14 mouse cellular contexts compared by ENCODE assay signal in genomic region chr4:118218521-118218920, GRCm38 (mm10).
"Had no signal": no experiment of that assay in that cellular context is flagged by ENCODE, and none has a peak within 500 bp of the region (broad histone marks: within the 10 kb centered on the region; RNA-seq: fewer than 3 reads in every experiment).

No protein-coding gene starts in this region.

- H3K9ac ChIP-seq: hindbrain, embryonic 12.5 days; limb, embryonic 12.5 days; liver, embryonic 14.5 days; lung, embryonic 14.5 days had no signal

- H3K4me3 ChIP-seq: hindbrain, embryonic 12.5 days; layer of hippocampus, adult 2 months; limb, embryonic 12.5 days; megakaryocyte, embryonic 14.5 days had no signal

- H3K4me1 ChIP-seq: hindbrain, embryonic 12.5 days; limb, embryonic 12.5 days had no signal

- ATAC-seq: intestine, embryonic 16.5 days had no signal

- H3K27me3 ChIP-seq: hindbrain, embryonic 12.5 days; limb, embryonic 12.5 days had no signal

- H3K4me2 ChIP-seq: hindbrain, embryonic 12.5 days; limb, embryonic 12.5 days; lung, embryonic 14.5 days; midbrain, embryonic 11.5 days had no signal

- H3K27ac ChIP-seq: hindbrain, embryonic 12.5 days; layer of hippocampus, adult 2 months; limb, embryonic 12.5 days; liver, embryonic 14.5 days; macrophage had no signal

- H3K9me3 ChIP-seq: hindbrain, embryonic 12.5 days; limb, embryonic 12.5 days; megakaryocyte, embryonic 14.5 days had no signal

- DNase-seq: liver; lung, embryonic 14.5 days; lung, postnatal 14 days; right cerebral cortex, postnatal 14 days; thymus, adult 18-20 months; thymus, postnatal 14 days had no signal
